Comparison of ENCODE assay signal across 15 mouse cellular contexts in genomic region chr1:186413886-186414245, GRCm38 (mm10).
A peak's percentile ranks its signal among the peaks of the same experiment; 100 is the strongest.
DNase-seq lines count a peak whose midpoint lies in the region; ATAC-seq lines count a peak whose summit lies in the region.
"Had no signal": no experiment of that assay in that cellular context is flagged by ENCODE, and none has a peak within 500 bp of the region (broad histone marks: within the 10 kb centered on the region; RNA-seq: fewer than 3 reads in every experiment).

No protein-coding gene starts in this region.

- 0 out of 2 replicates have a peak, but pooled peaks have one; percentile 19 for ATAC-seq in limb, embryonic 15.5 days (ENCODE audit: insufficient number of reproducible peaks, low FRiP score, low TSS enrichment, low read depth)
- ATAC-seq in hindbrain, embryonic 16.5 days, result no peak
- ATAC-seq: forebrain, embryonic 14.5 days; midbrain, embryonic 13.5 days had no signal

- no peaks in the 10 kb centered on the region for H3K9me3 ChIP-seq in limb, embryonic 15.5 days
- H3K9me3 ChIP-seq in hindbrain, embryonic 16.5 days (ENCODE audit: control insufficient read depth, low read length), result no peaks in the 10 kb centered on the region
- H3K9me3 ChIP-seq: lung, embryonic 15.5 days; midbrain, embryonic 13.5 days had no signal

- H3K4me2 ChIP-seq in limb, embryonic 15.5 days, result no peak overlapping the region
- no peak overlapping the region for H3K4me2 ChIP-seq in hindbrain, embryonic 16.5 days (ENCODE audit: low read length)
- H3K4me2 ChIP-seq: heart, embryonic 13.5 days; lung, embryonic 15.5 days; midbrain, embryonic 13.5 days had no signal

- H3K27me3 ChIP-seq in limb, embryonic 15.5 days, result no peaks in the 10 kb centered on the region
- no peaks in the 10 kb centered on the region for H3K27me3 ChIP-seq in hindbrain, embryonic 16.5 days (replicated peaks; ENCODE audit: control insufficient read depth, insufficient read depth, low read length)
- H3K27me3 ChIP-seq: heart, embryonic 13.5 days; lung, embryonic 15.5 days had no signal

- H3K4me1 ChIP-seq in limb, embryonic 15.5 days, result peaks cover 33% of the 10 kb centered on the region
- peaks cover 11% of the 10 kb centered on the region for H3K4me1 ChIP-seq in hindbrain, embryonic 16.5 days (ENCODE audit: control insufficient read depth, insufficient read depth, low read depth, low read length)

- H3K4me3 ChIP-seq in limb, embryonic 15.5 days, result no peak overlapping the region
- H3K4me3 ChIP-seq in hindbrain, embryonic 16.5 days (ENCODE audit: low read length), result no peak overlapping the region
- H3K4me3 ChIP-seq: heart, embryonic 13.5 days; lung, embryonic 15.5 days; midbrain, embryonic 13.5 days had no signal

- 69% methylated on average over 6 of the region's 6 CpGs for WGBS in limb, embryonic 15.5 days
- 90% methylated on average over 6 of the region's 6 CpGs for WGBS in hindbrain, embryonic 16.5 days

- H3K27ac ChIP-seq in limb, embryonic 15.5 days, result peak overlapping the region; percentile 79
- no peak overlapping the region for H3K27ac ChIP-seq in hindbrain, embryonic 16.5 days (ENCODE audit: low read depth, low read length)
- H3K27ac ChIP-seq: heart, embryonic 13.5 days; midbrain, embryonic 13.5 days had no signal

- no peaks in the 10 kb centered on the region for H3K36me3 ChIP-seq in limb, embryonic 15.5 days
- no peaks in the 10 kb centered on the region for H3K36me3 ChIP-seq in hindbrain, embryonic 16.5 days (ENCODE audit: control insufficient read depth, insufficient read depth, low read length)
- H3K36me3 ChIP-seq: G1E; heart, embryonic 13.5 days; lung, embryonic 15.5 days; midbrain, embryonic 13.5 days had no signal

- no peak overlapping the region for H3K9ac ChIP-seq in limb, embryonic 15.5 days
- H3K9ac ChIP-seq in hindbrain, embryonic 16.5 days (ENCODE audit: low read depth, low read length), result no peak overlapping the region
- H3K9ac ChIP-seq: heart, embryonic 13.5 days; lung, embryonic 15.5 days; midbrain, embryonic 13.5 days had no signal

- intact Hi-C loops in heart, postnatal 10 days (cut with DNase I), result no loop called here

- peak; percentile 56 to 70 for DNase-seq in heart, adult 18-20 months
- DNase-seq in heart, postnatal 10 days, result no peak
- DNase-seq in 3134 (ENCODE audit: extremely low read depth, insufficient read length, low spot score), result peak; percentile 72
- peak; percentile 82 for DNase-seq in fibroblast of lung, adult 2 months (ENCODE audit: low read depth)
- DNase-seq in frontal cortex, postnatal 14 days (ENCODE audit: low spot score in 2 of 2), result no peak
- DNase-seq in frontal cortex, postnatal 10 days (ENCODE audit: low spot score in 2 of 2), result no peak
- DNase-seq: cerebellum, adult 8-10 months; embryo, embryonic 11 days had no signal

Comparison
In these comparisons a context has a peak if more than half of its experiments do, and no peak if none do; other contexts are left out.
1. DNase-seq: peak in heart, adult 18-20 months (2 of 2), 3134 (single experiment) and fibroblast of lung, adult 2 months (single experiment); none in heart, postnatal 10 days (0 of 2), frontal cortex, postnatal 14 days (0 of 2) and frontal cortex, postnatal 10 days (0 of 2).